Mouse (Mus musculus) urinary bladder, postnatal 10 days (tissue): Measurements from ENCODE around the gene Pola2.

Experiments used
- DNase-seq: peaks from one replicate; pipeline ENCODE4 v3.0.0; 2022; ENCODE audit warnings: low spot score

Gene Pola2

DNA sequence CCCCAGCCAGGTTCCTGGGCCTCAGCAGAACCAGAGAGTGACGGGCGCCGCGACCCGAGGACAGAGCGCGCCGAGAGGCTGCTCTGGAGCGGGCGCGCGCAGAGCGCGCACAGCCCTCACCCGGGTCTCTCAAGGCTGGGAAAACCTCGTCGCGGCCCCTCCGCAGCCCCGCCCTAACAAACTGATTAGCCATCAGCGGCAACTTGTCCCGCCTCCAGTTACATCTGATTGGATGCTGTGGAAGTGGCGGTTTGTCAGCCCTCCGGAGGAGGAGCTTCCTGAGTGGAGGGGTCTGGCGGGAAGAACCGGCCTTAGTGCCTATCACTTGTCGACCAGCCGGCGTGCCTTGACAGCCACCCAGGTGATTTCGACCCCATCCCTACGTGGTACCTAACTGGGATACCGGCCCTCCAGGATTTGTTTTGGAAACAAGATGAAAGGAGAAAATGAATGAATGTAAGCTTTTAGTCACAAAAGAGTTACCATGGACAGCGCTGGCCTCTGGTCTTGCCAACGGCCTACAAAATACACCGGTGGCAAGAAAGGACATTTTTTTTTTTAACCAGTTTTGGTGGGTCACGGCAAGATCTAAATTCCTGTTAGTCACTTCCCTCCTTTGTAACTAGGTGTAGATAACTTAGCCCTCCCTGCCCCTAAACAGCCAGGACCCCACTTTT is 69.9 kb downstream of the Pola2 start, which contains the start of gene Tigd3:
TSS of gene Tigd3 (minus strand) at position 148 of the 677 bp plus-strand sequence.
- DNase-seq, result peak; percentile 75

DNA sequence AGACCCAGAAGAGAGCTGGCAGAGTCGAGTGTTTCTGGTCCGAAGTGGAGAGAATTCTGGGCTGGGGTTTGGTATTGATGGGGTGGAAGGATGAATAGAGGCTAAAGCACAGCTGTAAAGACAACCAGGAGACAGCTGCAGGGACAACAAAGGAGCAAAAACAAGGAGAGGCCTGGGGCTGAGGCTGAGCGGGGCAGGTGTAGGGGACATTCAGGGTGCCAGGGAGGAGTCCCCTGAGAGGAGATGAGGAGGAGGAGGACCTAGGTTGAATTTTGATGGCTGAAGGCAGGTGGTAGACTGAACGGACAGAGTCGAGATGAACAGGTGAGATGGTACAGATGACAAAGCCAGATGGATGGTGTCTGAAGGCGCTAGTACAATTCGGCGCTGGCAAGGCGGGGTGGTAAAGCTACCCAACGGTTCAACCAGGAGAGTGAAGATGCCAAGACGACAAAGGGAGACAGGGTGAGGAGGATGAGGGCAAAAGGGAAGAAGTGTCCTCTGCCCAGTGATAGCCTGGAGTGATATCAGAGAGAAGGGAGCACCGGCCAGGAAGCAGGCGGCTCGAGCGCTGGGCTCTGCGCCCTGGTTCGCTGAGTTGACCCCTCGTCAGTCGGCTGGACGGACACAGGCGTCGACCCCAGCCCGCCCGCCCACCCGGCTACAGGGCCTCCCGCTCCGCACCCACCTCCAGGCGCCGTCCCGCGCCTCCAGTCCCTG is 70.6 kb downstream of the Pola2 start:
- no peak for DNase-seq

DNA sequence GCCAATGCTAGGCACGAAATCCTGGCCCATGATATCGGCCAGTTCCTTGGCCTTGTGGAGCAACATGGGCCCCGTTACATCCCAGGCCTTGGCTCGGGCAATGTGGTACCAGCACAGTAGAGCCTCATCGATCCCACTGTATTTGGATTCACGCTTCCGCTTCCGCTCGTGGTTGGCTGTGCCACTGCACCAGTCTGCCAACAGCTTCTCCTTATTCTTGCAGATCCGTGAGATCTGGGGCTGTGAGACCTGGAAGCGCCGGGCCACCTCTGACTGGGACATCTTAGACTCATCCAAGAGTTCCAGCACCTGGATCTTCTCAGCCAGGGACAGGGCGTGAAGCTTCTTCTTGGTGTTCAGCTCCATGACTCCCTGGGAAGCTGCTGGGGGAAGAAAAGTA is 71.3 kb downstream of the Pola2 start:
- DNase-seq, result no peak

DNA sequence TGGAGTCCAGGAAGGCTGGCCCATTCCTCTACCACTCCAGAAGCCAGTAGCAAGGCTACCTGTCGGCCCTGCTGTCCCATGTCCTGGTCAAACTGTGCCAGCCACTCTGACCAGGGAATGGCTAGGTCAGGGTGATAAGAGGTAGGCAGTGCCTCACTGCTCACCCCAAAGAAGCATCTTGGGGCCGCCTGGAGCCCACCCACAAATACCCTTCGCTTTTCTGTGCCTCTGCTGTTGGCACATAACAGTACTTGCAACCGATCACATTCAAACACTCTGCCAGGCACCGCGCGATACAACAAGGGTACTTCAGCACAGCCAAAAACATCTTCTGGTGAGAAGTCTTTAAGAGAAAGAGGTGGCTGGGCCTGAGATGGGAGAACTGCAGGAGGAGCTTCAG is 71.7 kb downstream of the Pola2 start:
- no peak for DNase-seq

DNA sequence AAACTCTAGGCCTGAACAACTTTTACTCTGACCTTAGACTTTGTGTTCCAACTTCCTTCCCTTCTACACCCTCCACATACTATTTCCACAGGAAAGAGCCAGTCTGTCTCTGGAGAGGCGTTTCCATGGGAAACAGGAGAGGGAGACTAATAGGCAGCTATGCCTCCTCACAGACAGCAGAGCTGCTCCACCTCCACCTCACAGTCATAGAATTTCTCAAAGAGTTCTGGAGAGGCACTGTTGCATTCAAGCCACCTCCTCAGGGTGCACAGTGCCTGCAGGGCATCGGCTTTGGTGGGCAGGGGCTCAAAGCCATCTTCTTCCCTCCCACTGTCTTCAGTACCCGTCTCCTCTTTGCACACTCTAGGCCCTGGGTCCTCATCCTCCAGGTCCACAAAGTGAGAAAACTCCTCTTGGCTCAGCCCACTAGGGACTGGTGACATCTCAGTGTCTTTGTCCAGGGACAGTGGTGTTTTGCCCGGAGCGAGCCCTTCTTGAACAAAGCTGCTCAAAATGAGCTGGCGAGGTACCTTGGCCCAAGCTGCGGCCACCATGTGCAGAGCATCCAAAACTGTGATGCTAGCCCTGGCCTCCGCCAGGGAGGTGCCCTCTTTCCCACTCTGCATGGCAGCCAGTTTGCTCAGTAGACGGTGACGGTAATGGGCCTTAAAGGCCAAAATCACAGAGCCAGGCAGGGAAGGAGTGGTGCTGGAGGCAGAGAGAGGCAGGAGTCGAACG is 72.3 kb downstream of the Pola2 start:
- no peak for DNase-seq
